Mouse (Mus musculus) ES-E14 (cell line): ENCODE measurements around the gene Map2k6. TPM values are rescaled to one million over a fixed set of nuclear protein-coding genes. Genes with fewer than 3 reads are reported as not detected.

Experiments
- DNase-seq: peaks from one replicate; pipeline ENCODE4 v3.0.0-alpha.2; 2013; ENCODE audit warnings: low read depth, low spot score
- H3K27ac ChIP-seq: 2 replicates; pipeline ENCODE4 v1.5.1; 2012; ENCODE audit warnings: low read depth, mild to moderate bottlenecking, low read length, moderate library complexity, mixed read lengths; ENCODE audit not compliant: poor library complexity, insufficient read depth, severe bottlenecking
- H3K36me3 ChIP-seq: 2 replicates; pipeline ENCODE4 v1.6.1; 2012; ENCODE audit warnings: mild to moderate bottlenecking, low read length, moderate library complexity, mixed read lengths; ENCODE audit not compliant: control insufficient read depth, poor library complexity, insufficient read depth, severe bottlenecking
- H3K4me1 ChIP-seq, 2 experiments: fragments of 150-350 bp in 1 of 2; sonication (generic) in 1 of 2; 2 replicates each; pipeline ENCODE4 v1.6.1; 2012; ENCODE audit warnings: low read length in 2 of 2, mild to moderate bottlenecking in 1 of 2, mixed read lengths in 1 of 2; ENCODE audit not compliant: control insufficient read depth in 2 of 2, insufficient read depth in 2 of 2, poor library complexity in 1 of 2
- H3K4me3 ChIP-seq, 2 experiments: fragments of 150-350 bp in 1 of 2; sonication (generic) in 1 of 2; 2 replicates each; pipeline ENCODE4 v1.5.1; 2012; ENCODE audit warnings: low read length in 2 of 2, low read depth in 1 of 2, mild to moderate bottlenecking in 1 of 2, mixed read lengths in 1 of 2; ENCODE audit not compliant: insufficient read depth in 1 of 2, poor library complexity in 1 of 2, severe bottlenecking in 1 of 2
- H3K9ac ChIP-seq: 2 replicates; pipeline ENCODE4 v1.6.1; 2012; ENCODE audit warnings: low read depth, mild to moderate bottlenecking, low read length, mixed read lengths; ENCODE audit not compliant: poor library complexity, insufficient read depth, severe bottlenecking
- H3K9me3 ChIP-seq: fragments of 150-350 bp; sonication (generic); 2 replicates; pipeline ENCODE4 v1.6.1; 2012; ENCODE audit warnings: low read depth, mild to moderate bottlenecking, low read length; ENCODE audit not compliant: control insufficient read depth, insufficient read depth
- CHD2 ChIP-seq: IDR thresholded peaks from 2 replicates; pipeline ENCODE4 v1.6.1; 2014; ENCODE audit warnings: mild to moderate bottlenecking, low read depth, low read length, inconsistent platforms
- HCFC1 ChIP-seq: IDR thresholded peaks from 2 replicates; pipeline ENCODE4 v1.6.1; 2012; ENCODE audit warnings: low read length, inconsistent platforms, borderline replicate concordance; ENCODE audit not compliant: insufficient read depth
- MAFK ChIP-seq: IDR thresholded peaks from 2 replicates; pipeline ENCODE4 v1.6.1; 2014; ENCODE audit warnings: mild to moderate bottlenecking, low read depth, low read length, inconsistent platforms; ENCODE audit not compliant: insufficient read depth
- ZC3H11A ChIP-seq: IDR thresholded peaks from 2 replicates; pipeline ENCODE4 v1.6.1; 2012; ENCODE audit warnings: low read depth, mild to moderate bottlenecking, inconsistent platforms, low read length, borderline replicate concordance
- ZNF384 ChIP-seq: IDR thresholded peaks from 2 replicates; pipeline ENCODE4 v1.6.1; 2012; ENCODE audit warnings: low read depth, low read length, inconsistent platforms
- in situ Hi-C, 2 experiments: fragments of 600-800 bp; cut with MboI; formaldehyde crosslinking; loops; one replicate each; pipeline ENCODE4 v1.15.1; 2025; ENCODE audit warnings: low sequenced_read_pairs in 2 of 2, inconsistent platforms in 1 of 2; ENCODE audit not compliant: unreplicated experiment in 2 of 2
- total RNA-seq: library from RNA; depleted of rRNA; stranded (reverse); fragments of 300-350 nt; gene quantifications from 2 replicates; pipeline ENCODE4 v1.2.3, GENCODE M21; 2012

Gene Map2k6
- total RNA-seq, 1 experiment, result 9.8 TPM

DNA sequence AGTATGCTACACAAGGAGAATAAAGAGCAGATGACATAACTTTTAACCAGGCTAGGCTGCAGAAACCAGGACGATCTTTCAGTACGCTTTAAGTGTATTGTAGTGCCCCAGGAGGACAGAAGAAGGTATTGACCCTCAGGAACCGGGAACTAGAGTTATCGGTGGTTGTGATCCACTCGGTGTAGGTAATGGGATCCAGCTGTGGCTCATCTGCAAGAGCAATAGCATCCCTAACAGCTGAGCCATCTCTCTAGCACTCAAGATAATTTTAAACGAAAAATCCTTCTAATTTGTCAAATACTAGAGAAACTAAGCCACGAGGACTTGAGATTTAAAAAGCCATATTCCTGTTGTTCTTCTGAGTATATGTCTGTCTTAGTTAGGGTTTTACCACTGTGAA lies 132.2 kb downstream of the Map2k6 start:
- no peak for DNase-seq
- H3K9ac ChIP-seq, result no peak overlapping the region
- TF ChIP-seq ZNF384 (no peak), HCFC1 (no peak), MAFK (no peak), ZC3H11A (no peak), CHD2 (no peak)
- H3K36me3 ChIP-seq, result no peaks in the 10 kb centered on the region
- in situ Hi-C loops, result loop anchor here (10.0 to 25.0 kb wide), 2 partner anchors 906 to 914 kb away; no protein-coding TSS in a partner anchor
- no peak overlapping the region for H3K4me3 ChIP-seq
- no peak overlapping the region for H3K27ac ChIP-seq
- H3K4me1 ChIP-seq, result no peaks in the 10 kb centered on the region
- H3K9me3 ChIP-seq, result no peaks in the 10 kb centered on the region

DNA sequence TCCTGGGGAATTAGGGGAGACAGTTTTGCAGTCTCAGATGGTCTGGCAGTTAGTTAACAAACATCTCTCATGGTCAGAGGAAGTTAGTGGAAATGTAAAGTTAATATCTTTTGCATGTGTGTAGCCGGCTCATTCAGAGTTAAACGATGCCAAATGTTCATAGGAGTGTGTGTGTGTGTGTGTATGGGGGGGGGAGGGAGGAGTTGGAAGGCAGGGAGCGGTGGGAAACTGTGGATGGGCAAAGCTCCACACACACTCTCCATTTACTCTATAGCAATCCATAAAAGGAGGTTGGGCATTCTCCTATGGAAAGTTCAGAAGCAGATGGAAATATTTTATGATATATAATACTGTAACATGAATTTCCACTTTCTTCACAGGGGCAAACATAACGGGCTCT lies 135.9 kb downstream of the Map2k6 start:
- H3K4me1 ChIP-seq, result no peaks in the 10 kb centered on the region
- no peak overlapping the region for H3K27ac ChIP-seq
- no peaks in the 10 kb centered on the region for H3K9me3 ChIP-seq
- TF ChIP-seq CHD2 (no peak), ZNF384 (no peak), ZC3H11A (no peak), MAFK (no peak), HCFC1 (no peak)
- H3K9ac ChIP-seq, result no peak overlapping the region
- in situ Hi-C loops, result loop anchor here (10.0 to 25.0 kb wide), 2 partner anchors 902 to 910 kb away; no protein-coding TSS in a partner anchor
- no peak for DNase-seq
- no peak overlapping the region for H3K4me3 ChIP-seq
- no peaks in the 10 kb centered on the region for H3K36me3 ChIP-seq

DNA sequence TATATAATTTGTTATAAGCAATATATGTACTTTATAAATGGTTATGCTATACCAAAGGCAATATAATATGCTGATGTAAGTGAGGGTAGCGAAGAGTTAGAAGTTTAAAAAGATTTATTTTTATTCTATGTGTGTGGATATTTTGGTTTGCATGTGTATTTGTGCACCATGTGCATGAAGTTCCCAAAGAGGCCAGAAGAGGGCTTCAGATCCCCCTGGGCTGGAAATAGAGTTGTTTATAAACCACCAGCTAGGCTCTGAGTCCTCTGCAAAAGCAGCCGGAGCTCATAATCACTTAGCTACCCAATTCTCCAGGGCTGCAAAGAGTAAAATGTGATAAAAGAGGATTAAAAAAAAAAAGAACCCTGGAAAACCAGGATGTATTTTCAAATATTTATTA lies 137.6 kb downstream of the Map2k6 start:
- no peaks in the 10 kb centered on the region for H3K9me3 ChIP-seq
- no peak for DNase-seq

DNA sequence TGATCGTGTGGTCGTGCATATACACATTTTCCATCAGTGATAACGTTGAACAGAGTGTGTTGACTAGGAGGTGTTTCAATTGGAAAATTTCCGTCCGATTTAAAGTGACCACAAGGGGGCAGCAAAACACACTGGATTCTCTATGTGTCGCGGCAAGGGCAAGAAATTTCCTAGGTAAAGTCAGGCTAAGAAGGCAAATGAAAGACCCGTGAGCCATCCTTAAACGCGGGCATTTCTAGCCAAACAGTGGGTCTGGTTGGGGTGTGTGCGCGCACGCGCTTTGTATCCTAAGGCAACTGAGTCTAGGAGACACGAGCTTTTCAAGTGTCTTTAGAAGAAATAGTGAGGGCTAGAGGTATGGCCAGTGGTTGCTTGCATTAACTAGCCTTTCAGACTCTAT lies 138.7 kb downstream of the Map2k6 start:
- Histone ChIP-seq H3K4me3 (no peak overlapping the region), H3K9me3 (no peaks in the 10 kb centered on the region), H3K4me1 (no peaks in the 10 kb centered on the region), H3K36me3 (no peaks in the 10 kb centered on the region), H3K9ac (no peak overlapping the region), H3K27ac (no peak overlapping the region)
- in situ Hi-C loops, result loop anchor here (10.0 to 25.0 kb wide), 2 partner anchors 900 to 907 kb away; no protein-coding TSS in a partner anchor
- TF ChIP-seq HCFC1 (no peak), ZC3H11A (peak; percentile 56; the same call in 1 of the 2 replicates)
- peak; percentile 63 for DNase-seq

More for the DNA sequence above, 137.6 kb downstream of the Map2k6 start:
- in situ Hi-C loops, result loop anchor here (10.0 to 25.0 kb wide), 2 partner anchors 901 to 908 kb away; no protein-coding TSS in a partner anchor
- Histone ChIP-seq H3K9ac (no peak overlapping the region), H3K27ac (no peak overlapping the region), H3K4me1 (no peaks in the 10 kb centered on the region), H3K4me3 (no peak overlapping the region), H3K36me3 (no peaks in the 10 kb centered on the region)
- TF ChIP-seq ZC3H11A, result no peak

DNA sequence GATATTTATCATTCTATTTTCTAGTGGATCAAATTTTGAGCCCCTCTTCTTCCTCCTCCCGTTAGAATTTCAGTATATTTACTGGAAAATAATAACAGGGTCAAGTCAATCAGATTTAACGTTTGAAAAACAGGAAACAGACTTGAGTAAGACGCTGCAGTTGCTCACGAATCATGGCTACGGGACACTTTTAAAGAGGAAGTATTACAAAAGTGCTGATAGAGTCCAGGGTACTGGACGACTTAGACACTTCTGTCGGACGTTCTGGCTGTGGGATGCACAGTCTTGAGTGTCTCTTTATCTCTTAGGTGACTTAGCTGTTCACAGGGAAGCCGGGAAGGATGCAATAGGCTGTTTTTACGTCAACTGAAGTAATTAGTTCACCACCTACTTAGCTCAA lies 139.3 kb downstream of the Map2k6 start:
- Histone ChIP-seq H3K9me3 (no peaks in the 10 kb centered on the region), H3K27ac (no peak overlapping the region), H3K4me1 (no peaks in the 10 kb centered on the region), H3K4me3 (no peak overlapping the region), H3K9ac (no peak overlapping the region), H3K36me3 (no peaks in the 10 kb centered on the region)
- in situ Hi-C loops, result loop anchor here (10.0 to 25.0 kb wide), 2 partner anchors 899 to 907 kb away; no protein-coding TSS in a partner anchor
- no peak for DNase-seq
- no peak for TF ChIP-seq HCFC1
- TF ChIP-seq MAFK, result no peak
- no peak for TF ChIP-seq ZNF384
- TF ChIP-seq CHD2, result no peak
